Mouse (Mus musculus) cerebellum, adult 9-10 months (tissue): ENCODE measurements at regions not wholly inside any gene's neighbourhood (a gene's known extent, or its start where the extent isn't known, plus 50 kb on each side); places are given as distances from the start of the nearest gene placed in this dataset.

Source experiments
- DNase-seq: peaks from one replicate; pipeline ENCODE4 v3.0.0; 2022

- no peak for DNase-seq
Measured at GRCm38 (mm10) chr3:70860909-70861675, 853.7 kb downstream of the Otol1 start.

- DNase-seq, result no peak
Measured at GRCm38 (mm10) chr3:70873688-70874551, 866.5 kb downstream of the Otol1 start.

GRCm38 (mm10) chr3:70874614-70875013, 867.2 kb downstream of the Otol1 start:
- DNase-seq, result peak; percentile 27
